Mouse (Mus musculus): ENCODE results near the gene D1Ertd622e. TPM values are rescaled to one million over a fixed set of nuclear protein-coding genes. Genes with fewer than 3 reads are reported as not detected.

Gene D1Ertd622e
- polyA plus RNA-seq, 1 experiment from 2014 or later = 12.1 TPM

GRCm38 (mm10) chr1:97660687-97661405 is 1.0 kb downstream of the D1Ertd622e start:
- no peaks in the 10 kb centered on the region for H3K4me1 ChIP-seq
- peak overlapping the region; percentile 91 for H3K27ac ChIP-seq
- H3K4me3 ChIP-seq = peak overlapping the region; percentile 94
- no peaks in the 10 kb centered on the region for H3K9me3 ChIP-seq
- 0% methylated on average over 75 of the region's 93 CpGs for WGBS
- DNase-seq (ENCODE audit: low spot score) = peak; percentile 91
- H3K36me3 ChIP-seq = no peaks in the 10 kb centered on the region
- no peaks in the 10 kb centered on the region for H3K27me3 ChIP-seq (ENCODE audit: insufficient read depth, poor library complexity, severe bottlenecking)

- Histone ChIP-seq H3K9me3 (no peaks in the 10 kb centered on the region), H3K4me1 (no peaks in the 10 kb centered on the region), H3K36me3 (no peaks in the 10 kb centered on the region), H3K27ac (no peak overlapping the region), H3K4me3 (no peak overlapping the region), H3K27me3 (ENCODE audit: insufficient read depth, poor library complexity, severe bottlenecking) (no peaks in the 10 kb centered on the region)
- DNase-seq (ENCODE audit: low spot score) = no peak
- 76% methylated on average over 7 of the region's 7 CpGs for whole genome bisulfite sequencing
Measured at GRCm38 (mm10) chr1:97659405-97659804, 2.5 kb downstream of the D1Ertd622e start.

DNA sequence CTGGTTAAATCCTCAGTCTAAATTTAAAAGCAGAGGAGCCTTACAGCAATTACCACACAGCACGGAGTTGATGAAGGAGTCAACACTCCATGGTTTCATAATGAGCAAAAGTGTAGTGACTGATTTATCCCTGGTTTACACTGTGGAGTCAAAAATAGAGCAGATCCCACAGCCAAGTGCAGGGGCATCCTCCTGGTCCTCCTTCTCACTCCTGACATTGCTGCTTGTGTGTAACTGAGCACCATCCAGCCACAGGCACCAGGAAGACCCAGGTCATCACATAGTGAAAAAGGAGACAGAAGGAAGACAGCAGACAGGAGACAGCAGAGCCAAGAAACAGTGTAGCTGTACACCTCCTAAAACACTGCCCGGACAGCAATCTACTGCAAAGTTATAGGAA is 4.1 kb downstream of the D1Ertd622e start:
- no peak overlapping the region for H3K27ac ChIP-seq
- DNase-seq (ENCODE audit: low spot score) = no peak
- H3K4me3 ChIP-seq = no peak overlapping the region
- 87% methylated on average over 2 of the region's 2 CpGs for WGBS
- no peaks in the 10 kb centered on the region for H3K4me1 ChIP-seq
- H3K9me3 ChIP-seq = no peaks in the 10 kb centered on the region
- H3K27me3 ChIP-seq (ENCODE audit: insufficient read depth, poor library complexity, severe bottlenecking) = no peaks in the 10 kb centered on the region
- no peaks in the 10 kb centered on the region for H3K36me3 ChIP-seq

DNA sequence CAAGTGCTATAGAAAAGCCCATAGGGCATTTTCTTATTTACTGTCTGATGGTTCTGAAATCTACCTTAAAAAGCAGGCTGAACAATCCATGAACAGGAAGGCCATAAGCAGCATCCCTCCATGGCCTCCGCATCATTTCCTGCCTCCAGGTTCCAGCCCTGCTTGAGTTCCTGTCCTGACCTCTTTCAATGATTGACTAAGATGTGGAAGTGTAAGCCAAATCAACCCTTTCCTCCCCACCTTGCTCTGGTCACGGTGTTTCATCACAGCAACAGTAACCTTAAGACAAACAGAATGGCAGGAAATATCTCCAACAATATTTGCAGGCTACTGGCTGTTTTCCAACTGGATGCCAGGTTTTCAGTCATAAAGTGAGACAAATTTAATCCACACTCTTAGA is 4.7 kb downstream of the D1Ertd622e start:
- Histone ChIP-seq H3K27ac (no peak overlapping the region), H3K4me1 (no peaks in the 10 kb centered on the region), H3K4me3 (no peak overlapping the region), H3K9me3 (no peaks in the 10 kb centered on the region), H3K27me3 (ENCODE audit: insufficient read depth, poor library complexity, severe bottlenecking) (no peaks in the 10 kb centered on the region), H3K36me3 (no peaks in the 10 kb centered on the region)
- WGBS = 70% methylated on average over 2 of the region's 2 CpGs
- DNase-seq (ENCODE audit: low spot score) = no peak

DNA sequence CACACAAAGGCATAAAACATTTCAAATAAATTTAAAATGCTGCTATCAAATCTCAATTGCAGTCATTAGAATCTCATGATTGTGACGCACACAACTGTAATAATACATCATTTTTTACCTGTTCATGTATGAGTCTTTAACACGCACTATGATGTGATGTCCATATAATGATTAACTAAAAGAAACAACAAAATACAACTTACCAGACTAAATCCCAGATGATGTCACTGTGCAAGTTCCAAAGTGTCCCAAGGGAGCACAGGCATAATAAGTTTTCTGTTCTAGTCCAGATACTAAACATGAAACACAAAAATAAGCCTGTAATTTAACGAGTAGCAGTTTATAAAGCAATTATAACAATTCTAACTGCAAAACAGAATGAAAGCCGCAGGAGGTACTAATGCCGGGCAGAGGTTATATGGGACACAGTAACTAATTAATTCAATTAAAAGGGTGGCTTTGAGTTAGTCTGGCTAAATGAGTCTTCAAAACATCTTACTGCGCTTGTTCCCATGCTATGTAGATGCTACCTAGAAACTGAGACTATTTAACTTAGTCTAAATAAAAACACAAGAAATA is 7.4 kb downstream of the D1Ertd622e start:
- no peak overlapping the region for H3K27ac ChIP-seq
- H3K9me3 ChIP-seq = no peaks in the 10 kb centered on the region
- H3K4me3 ChIP-seq = no peak overlapping the region
- no peaks in the 10 kb centered on the region for H3K4me1 ChIP-seq
- no peaks in the 10 kb centered on the region for H3K36me3 ChIP-seq
- WGBS = 92% methylated on average over 6 of the region's 6 CpGs
- H3K27me3 ChIP-seq (ENCODE audit: insufficient read depth, poor library complexity, severe bottlenecking) = no peaks in the 10 kb centered on the region
- DNase-seq (ENCODE audit: low spot score) = no peak

GRCm38 (mm10) chr1:97650553-97651123 is 11.2 kb downstream of the D1Ertd622e start:
- DNase-seq (ENCODE audit: low spot score) = no peak
- H3K27me3 ChIP-seq (ENCODE audit: insufficient read depth, poor library complexity, severe bottlenecking) = no peaks in the 10 kb centered on the region
- peaks cover 6% of the 10 kb centered on the region; the same call in 1 of the 2 replicates for H3K36me3 ChIP-seq
- no peaks in the 10 kb centered on the region for H3K9me3 ChIP-seq
- no peak overlapping the region for H3K4me3 ChIP-seq
- 61% methylated on average over 3 of the region's 3 CpGs for WGBS
- H3K27ac ChIP-seq = no peak overlapping the region
- no peaks in the 10 kb centered on the region for H3K4me1 ChIP-seq

DNA sequence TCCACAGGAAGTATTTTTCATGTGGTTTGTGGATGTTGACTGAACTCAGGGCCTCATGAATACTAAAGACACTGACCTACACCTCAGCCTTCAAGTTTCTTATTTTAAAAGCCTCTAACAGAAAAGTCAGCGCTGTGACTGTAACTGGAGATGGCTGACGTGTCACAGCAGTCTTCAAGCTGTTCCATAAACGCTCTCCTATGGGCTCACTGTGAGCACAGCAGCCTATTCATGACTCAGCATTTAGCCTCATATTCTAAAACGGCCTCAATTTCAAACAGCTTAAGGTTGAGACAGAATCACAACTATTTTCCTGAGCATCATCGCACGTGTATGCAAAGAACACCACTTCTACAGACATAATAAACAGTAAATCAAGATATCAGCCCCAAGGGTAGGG is 11.8 kb downstream of the D1Ertd622e start:
- H3K4me1 ChIP-seq = no peaks in the 10 kb centered on the region
- H3K4me3 ChIP-seq = no peak overlapping the region
- 61% methylated on average over 6 of the region's 6 CpGs for WGBS
- no peaks in the 10 kb centered on the region for H3K9me3 ChIP-seq
- H3K27me3 ChIP-seq (ENCODE audit: insufficient read depth, poor library complexity, severe bottlenecking) = no peaks in the 10 kb centered on the region
- peak; percentile 27 for DNase-seq (ENCODE audit: low spot score)
- no peak overlapping the region for H3K27ac ChIP-seq
- peaks cover 6% of the 10 kb centered on the region; the same call in 1 of the 2 replicates for H3K36me3 ChIP-seq

DNA sequence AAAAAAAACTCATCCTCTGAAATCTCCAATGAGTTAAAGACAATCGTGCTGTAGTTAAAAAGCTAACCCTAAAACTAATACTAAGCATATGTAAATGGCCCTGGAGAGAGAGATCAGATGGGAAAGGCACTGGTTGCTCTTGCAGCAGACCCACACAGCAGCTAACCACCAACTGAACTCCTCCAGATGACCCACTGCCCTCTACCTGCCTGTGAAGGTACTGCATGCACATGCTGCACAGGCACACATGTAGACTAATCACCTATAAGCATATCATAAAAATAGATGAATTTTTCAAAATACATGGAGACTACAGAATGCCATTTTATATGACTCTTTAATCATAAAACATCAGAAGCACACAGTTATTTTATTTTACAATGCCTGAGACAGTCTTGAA is 14.8 kb downstream of the D1Ertd622e start:
- Histone ChIP-seq H3K27me3 (ENCODE audit: insufficient read depth, poor library complexity, severe bottlenecking) (no peaks in the 10 kb centered on the region), H3K36me3 (peaks cover 8% of the 10 kb centered on the region; the same call in 1 of the 2 replicates), H3K4me1 (no peaks in the 10 kb centered on the region), H3K4me3 (no peak overlapping the region), H3K9me3 (no peaks in the 10 kb centered on the region), H3K27ac (no peak overlapping the region)
- 85% methylated on average over 1 of the region's 1 CpGs for WGBS
- DNase-seq (ENCODE audit: low spot score) = no peak

- Histone ChIP-seq H3K27me3 (ENCODE audit: insufficient read depth, poor library complexity, severe bottlenecking) (no peaks in the 10 kb centered on the region), H3K36me3 (no peaks in the 10 kb centered on the region), H3K4me1 (no peaks in the 10 kb centered on the region), H3K4me3 (no peak overlapping the region), H3K27ac (no peak overlapping the region), H3K9me3 (no peaks in the 10 kb centered on the region)
- 90% methylated on average over 8 of the region's 8 CpGs for WGBS
- DNase-seq (ENCODE audit: low spot score) = no peak
Measured at GRCm38 (mm10) chr1:97634104-97634503, 27.8 kb downstream of the D1Ertd622e start.

DNA sequence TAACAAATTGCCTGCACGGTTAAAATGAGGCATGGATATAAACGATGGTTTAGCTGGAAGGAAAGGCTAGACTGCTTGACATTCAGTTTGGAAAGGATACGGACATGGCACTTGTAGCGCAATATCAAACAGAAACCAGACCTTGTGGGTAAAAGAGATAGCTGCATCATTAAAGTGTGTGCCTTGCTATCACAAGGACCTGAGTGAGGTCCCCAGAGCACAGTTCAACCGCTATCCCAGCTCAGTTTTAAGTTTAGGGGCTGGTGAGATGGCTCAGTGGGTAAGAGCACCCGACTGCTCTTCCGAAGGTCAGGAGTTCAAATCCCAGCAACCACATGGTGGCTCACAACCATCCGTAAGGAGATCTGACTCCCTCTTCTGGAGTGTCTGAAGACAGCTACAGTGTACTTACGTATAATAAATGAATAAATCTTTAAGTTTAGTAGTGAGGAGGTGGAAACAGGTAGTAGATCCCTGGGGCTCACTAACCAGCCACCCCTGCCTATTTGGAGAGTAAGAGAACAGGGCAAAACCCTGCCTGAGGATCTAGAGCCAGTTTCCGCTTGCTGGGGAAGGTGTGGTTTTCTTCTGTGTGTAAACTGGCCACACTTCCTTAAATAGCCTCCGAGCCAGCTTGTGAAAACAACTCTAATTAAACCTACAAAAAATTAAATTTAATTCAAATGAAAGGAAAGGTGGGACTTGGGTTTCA is 29.2 kb downstream of the D1Ertd622e start:
- no peaks in the 10 kb centered on the region for H3K9me3 ChIP-seq
- WGBS = 89% methylated on average over 11 of the region's 11 CpGs
- no peak overlapping the region for H3K4me3 ChIP-seq
- H3K36me3 ChIP-seq = no peaks in the 10 kb centered on the region
- no peak for DNase-seq (ENCODE audit: low spot score)
- H3K27ac ChIP-seq = no peak overlapping the region
- H3K4me1 ChIP-seq = no peaks in the 10 kb centered on the region
- H3K27me3 ChIP-seq (ENCODE audit: insufficient read depth, poor library complexity, severe bottlenecking) = no peaks in the 10 kb centered on the region

DNA sequence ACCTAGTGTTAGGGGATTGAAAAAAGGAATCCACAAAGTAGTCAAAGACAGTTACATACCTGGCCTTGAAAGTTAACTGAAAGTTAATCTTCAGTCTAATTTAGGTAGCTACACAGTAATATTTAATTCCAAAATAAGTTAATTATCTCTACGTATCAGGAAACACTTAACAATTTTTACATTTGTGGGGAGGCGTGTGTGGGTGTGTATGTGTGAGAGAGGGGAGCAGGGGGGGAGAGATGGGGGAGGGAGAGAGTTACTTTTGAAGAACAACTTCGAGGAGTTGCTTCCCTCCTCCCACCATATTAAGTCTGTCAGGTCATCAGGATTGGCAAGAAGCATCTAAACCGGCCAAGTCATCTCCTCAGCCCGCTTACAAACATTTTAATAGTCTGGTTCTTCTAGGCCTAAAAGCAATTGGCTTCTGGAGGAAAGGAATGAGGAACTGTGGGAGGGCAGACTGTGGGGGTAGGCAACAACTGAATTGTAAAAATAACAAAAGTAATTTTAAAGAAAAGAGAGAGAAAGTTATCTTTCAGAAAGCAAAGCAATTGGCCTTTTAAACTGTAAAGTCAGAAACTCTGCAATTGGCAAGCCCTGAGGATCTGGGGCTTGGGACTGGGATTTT is 29.9 kb downstream of the D1Ertd622e start:
- no peaks in the 10 kb centered on the region for H3K4me1 ChIP-seq
- 74% methylated on average over 5 of the region's 5 CpGs for WGBS
- no peaks in the 10 kb centered on the region for H3K36me3 ChIP-seq
- DNase-seq (ENCODE audit: low spot score) = no peak
- H3K4me3 ChIP-seq = no peak overlapping the region
- no peak overlapping the region for H3K27ac ChIP-seq
- no peaks in the 10 kb centered on the region for H3K27me3 ChIP-seq (ENCODE audit: insufficient read depth, poor library complexity, severe bottlenecking)
- no peaks in the 10 kb centered on the region for H3K9me3 ChIP-seq

DNA sequence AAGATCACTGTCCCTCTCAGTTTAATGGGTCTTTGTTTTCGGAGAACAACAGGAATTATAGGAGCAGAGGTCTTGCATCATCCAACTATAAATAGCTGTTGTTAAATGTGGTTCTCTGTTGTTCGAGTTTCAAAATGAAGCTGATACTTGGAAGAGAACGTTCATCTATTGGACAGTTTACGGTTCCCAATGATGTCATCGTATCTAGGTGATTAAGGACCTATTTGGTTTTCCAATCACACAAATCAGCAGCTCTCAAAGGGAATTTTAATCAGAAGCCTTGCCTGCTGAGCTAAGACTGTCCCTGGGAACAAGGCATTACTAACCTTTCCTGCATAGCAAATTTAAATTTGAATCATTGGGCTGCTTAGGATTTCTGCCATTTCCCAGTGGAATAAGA is 31.7 kb downstream of the D1Ertd622e start:
- Histone ChIP-seq H3K27ac (no peak overlapping the region), H3K4me1 (no peaks in the 10 kb centered on the region), H3K36me3 (no peaks in the 10 kb centered on the region), H3K9me3 (no peaks in the 10 kb centered on the region), H3K27me3 (ENCODE audit: insufficient read depth, poor library complexity, severe bottlenecking) (no peaks in the 10 kb centered on the region), H3K4me3 (no peak overlapping the region)
- DNase-seq (ENCODE audit: low spot score) = no peak
- WGBS = 80% methylated on average over 5 of the region's 5 CpGs

- Histone ChIP-seq H3K27me3 (ENCODE audit: insufficient read depth, poor library complexity, severe bottlenecking) (no peaks in the 10 kb centered on the region), H3K27ac (no peak overlapping the region)
- 85% methylated on average over 7 of the region's 7 CpGs for WGBS
Measured at GRCm38 (mm10) chr1:97628859-97629258, 33.0 kb downstream of the D1Ertd622e start.

More at GRCm38 (mm10) chr1:97628859-97629258, 33.0 kb downstream of the D1Ertd622e start:
- no peak overlapping the region for H3K4me3 ChIP-seq
- H3K4me1 ChIP-seq = no peaks in the 10 kb centered on the region
- no peaks in the 10 kb centered on the region for H3K36me3 ChIP-seq
- DNase-seq (ENCODE audit: low spot score) = no peak
- H3K9me3 ChIP-seq = no peaks in the 10 kb centered on the region
